21 mouse cellular contexts compared by ENCODE assay signal in genomic region chr5:14360446-14360845, GRCm38 (mm10).
A peak's percentile ranks its signal among the peaks of the same experiment; 100 is the strongest.
DNase-seq lines count a peak whose midpoint lies in the region; ATAC-seq and TF ChIP-seq lines count a peak whose summit lies in the region.
"Had no signal": no experiment of that assay in that cellular context is flagged by ENCODE, and none has a peak within 500 bp of the region (broad histone marks: within the 10 kb centered on the region; RNA-seq: fewer than 3 reads in every experiment).

No protein-coding gene starts in this region.

- no peak for ATAC-seq in embryonic facial prominence, embryonic 11.5 days (replicated peaks; ENCODE audit: insufficient number of reproducible peaks, low FRiP score, low TSS enrichment, low read depth)
- ATAC-seq in forebrain, embryonic 16.5 days = no peak
- ATAC-seq: CD4-positive, CD25-positive, alpha-beta regulatory T cell, adult 4 months; forebrain, embryonic 15.5 days; intestine, embryonic 15.5 days had no signal

- no peaks in the 10 kb centered on the region for H3K79me2 ChIP-seq in MEL (ENCODE audit: control insufficient read depth, insufficient read depth, low read length, poor library complexity)

- H3K4me3 ChIP-seq in embryonic facial prominence, embryonic 11.5 days (ENCODE audit: low read depth, low read length) = no peak overlapping the region
- H3K4me3 ChIP-seq in embryonic facial prominence, embryonic 10.5 days = no peak overlapping the region
- no peak overlapping the region for H3K4me3 ChIP-seq in MEL (ENCODE audit: control insufficient read depth in 1 of 2, insufficient read depth in 1 of 2, low read depth in 2 of 2, low read length in 2 of 2)
- no peak overlapping the region for H3K4me3 ChIP-seq in forebrain, embryonic 16.5 days (replicated peaks; ENCODE audit: low read length)
- H3K4me3 ChIP-seq: forebrain, embryonic 15.5 days; heart, embryonic 12.5 days; hindbrain, embryonic 10.5 days; intestine, embryonic 15.5 days had no signal

- TF ChIP-seq RAD21 in MEL (IDR thresholded peaks at IDR 0.05; ENCODE audit: low read depth, low read length) = no peak

- H3K9me3 ChIP-seq in embryonic facial prominence, embryonic 11.5 days (replicated peaks; ENCODE audit: control insufficient read depth, low read length) = no peaks in the 10 kb centered on the region
- 0 out of 2 replicates have a peak, but pooled peaks cover under 1% of the 10 kb centered on the region for H3K9me3 ChIP-seq in embryonic facial prominence, embryonic 10.5 days
- no peaks in the 10 kb centered on the region for H3K9me3 ChIP-seq in MEL (replicated peaks; ENCODE audit: insufficient read depth, low read length)
- H3K9me3 ChIP-seq in forebrain, embryonic 16.5 days (ENCODE audit: control insufficient read depth, low read length) = no peaks in the 10 kb centered on the region
- H3K9me3 ChIP-seq: forebrain, embryonic 15.5 days; G1E; hindbrain, embryonic 10.5 days; intestine, embryonic 15.5 days had no signal

- 75% methylated on average over 1 of the region's 1 CpGs for WGBS in embryonic facial prominence, embryonic 11.5 days
- 59% methylated on average over 1 of the region's 1 CpGs for WGBS in embryonic facial prominence, embryonic 10.5 days
- WGBS in forebrain, embryonic 16.5 days = 56% methylated on average over 1 of the region's 1 CpGs

- H3K9ac ChIP-seq in embryonic facial prominence, embryonic 11.5 days (replicated peaks; ENCODE audit: low read length) = no peak overlapping the region
- H3K9ac ChIP-seq in MEL (ENCODE audit: control insufficient read depth, low read depth, low read length, poor library complexity, severe bottlenecking) = no peak overlapping the region
- H3K9ac ChIP-seq in forebrain, embryonic 16.5 days (replicated peaks; ENCODE audit: low read depth, low read length) = no peak overlapping the region
- H3K9ac ChIP-seq: forebrain, embryonic 15.5 days; heart, embryonic 12.5 days; hindbrain, embryonic 14.5 days; intestine, embryonic 15.5 days had no signal

- TF ChIP-seq CTCF in MEL (IDR thresholded peaks at IDR 0.05 in 2 of 3, conservative IDR thresholded peaks at IDR 0.05 in 1 of 3; ENCODE audit: control insufficient read depth in 1 of 3, insufficient read depth in 1 of 3, low read depth in 2 of 3, low read length in 3 of 3, poor library complexity in 1 of 3, severe bottlenecking in 1 of 3) = no peak

- H3K4me2 ChIP-seq in embryonic facial prominence, embryonic 11.5 days (ENCODE audit: low read depth, low read length) = no peak overlapping the region
- no peak overlapping the region for H3K4me2 ChIP-seq in forebrain, embryonic 16.5 days (ENCODE audit: low read length)
- H3K4me2 ChIP-seq: forebrain, embryonic 15.5 days; heart, embryonic 12.5 days; hindbrain, embryonic 14.5 days; intestine, embryonic 15.5 days had no signal

- peak; percentile 53 for DNase-seq in embryonic facial prominence, embryonic 11.5 days (ENCODE audit: low spot score)
- DNase-seq in embryonic facial prominence, embryonic 10.5 days (ENCODE audit: low spot score) = no peak
- DNase-seq in 3T3-L1 (ENCODE audit: low read depth, low spot score) = peak; percentile 19
- DNase-seq in MEL (ENCODE audit: low read depth, low spot score) = peak; percentile 46
- peak; percentile 8 for DNase-seq in forelimb bud, embryonic 11.5 days (ENCODE audit: low read depth, low spot score)
- DNase-seq in ovary, adult 18-20 months (ENCODE audit: low spot score) = no peak
- DNase-seq: adrenal gland, adult 2 months; adrenal gland, postnatal 25 days; B cell, adult 2 months; cerebellum, adult 18-20 months; cerebellum, adult 9-11 months; cerebellum, postnatal 36 days; gastrocnemius, postnatal 14 days had no signal

- H3K27ac ChIP-seq in embryonic facial prominence, embryonic 11.5 days (replicated peaks; ENCODE audit: low read depth, low read length) = no peak overlapping the region
- no peak overlapping the region for H3K27ac ChIP-seq in embryonic facial prominence, embryonic 10.5 days (replicated peaks)
- no peak overlapping the region for H3K27ac ChIP-seq in MEL (ENCODE audit: control insufficient read depth, low read depth, low read length)
- H3K27ac ChIP-seq in forebrain, embryonic 16.5 days (ENCODE audit: low read length) = no peak overlapping the region
- H3K27ac ChIP-seq: forebrain, embryonic 15.5 days; hindbrain, embryonic 10.5 days; hindbrain, embryonic 14.5 days; intestine, embryonic 15.5 days had no signal

- TF ChIP-seq POLR2A in MEL (IDR thresholded peaks at IDR 0.05; ENCODE audit: control insufficient read depth in 1 of 2, insufficient read depth in 1 of 2, low read depth in 1 of 2, low read length in 2 of 2, poor library complexity in 1 of 2) = no peak

- no peaks in the 10 kb centered on the region for H3K4me1 ChIP-seq in embryonic facial prominence, embryonic 11.5 days (ENCODE audit: control insufficient read depth, insufficient read depth, low read length)
- no peaks in the 10 kb centered on the region for H3K4me1 ChIP-seq in embryonic facial prominence, embryonic 10.5 days
- H3K4me1 ChIP-seq in MEL (ENCODE audit: control insufficient read depth in 1 of 2, insufficient read depth in 2 of 2, low read length in 2 of 2) = no peaks in the 10 kb centered on the region
- H3K4me1 ChIP-seq in forebrain, embryonic 16.5 days (replicated peaks; ENCODE audit: control insufficient read depth, insufficient read depth, low read length) = no peaks in the 10 kb centered on the region
- H3K4me1 ChIP-seq: forebrain, embryonic 15.5 days; heart, embryonic 12.5 days; hindbrain, embryonic 10.5 days; intestine, embryonic 15.5 days had no signal

- H3K27me3 ChIP-seq in embryonic facial prominence, embryonic 11.5 days (ENCODE audit: control insufficient read depth, insufficient read depth, low read length) = no peaks in the 10 kb centered on the region
- H3K27me3 ChIP-seq in embryonic facial prominence, embryonic 10.5 days (replicated peaks; ENCODE audit: low read depth, poor library complexity, severe bottlenecking) = no peaks in the 10 kb centered on the region
- no peaks in the 10 kb centered on the region for H3K27me3 ChIP-seq in MEL (ENCODE audit: control insufficient read depth in 1 of 2, insufficient read depth in 2 of 2, low read length in 2 of 2)
- H3K27me3 ChIP-seq in forebrain, embryonic 16.5 days (replicated peaks; ENCODE audit: control insufficient read depth, insufficient read depth, low read length) = no peaks in the 10 kb centered on the region
- H3K27me3 ChIP-seq: forebrain, embryonic 15.5 days; heart, embryonic 12.5 days; intestine, embryonic 15.5 days had no signal

- TF ChIP-seq EP300 in MEL (IDR thresholded peaks at IDR 0.05; ENCODE audit: low read depth in 1 of 2, low read length in 2 of 2) = no peak

- no peaks in the 10 kb centered on the region for H3K36me3 ChIP-seq in embryonic facial prominence, embryonic 11.5 days (replicated peaks; ENCODE audit: control insufficient read depth, insufficient read depth, low read depth, low read length)
- H3K36me3 ChIP-seq in embryonic facial prominence, embryonic 10.5 days (replicated peaks) = no peaks in the 10 kb centered on the region
- no peaks in the 10 kb centered on the region for H3K36me3 ChIP-seq in MEL (ENCODE audit: control insufficient read depth in 1 of 2, insufficient read depth in 2 of 2, low read length in 2 of 2)
- no peaks in the 10 kb centered on the region for H3K36me3 ChIP-seq in forebrain, embryonic 16.5 days (ENCODE audit: control insufficient read depth, insufficient read depth)
- H3K36me3 ChIP-seq: forebrain, embryonic 15.5 days; G1E; heart, embryonic 12.5 days; hindbrain, embryonic 10.5 days; intestine, embryonic 15.5 days had no signal

TF ChIP-seq in MEL, 35 proteins besides CTCF, POLR2A, EP300 and RAD21:
- TF ChIP-seq CHD1 (IDR thresholded peaks at IDR 0.05; ENCODE audit: low read depth, low read length) = no peak
- no peak for TF ChIP-seq ZKSCAN1 (IDR thresholded peaks at IDR 0.05; ENCODE audit: low read depth, low read length)
- TF ChIP-seq USF2 (IDR thresholded peaks at IDR 0.05; ENCODE audit: borderline replicate concordance in 1 of 2, insufficient read depth in 1 of 2, low read depth in 1 of 2, low read length in 2 of 2) = no peak
- no peak for TF ChIP-seq NELFE (IDR thresholded peaks at IDR 0.05; ENCODE audit: low read depth, low read length)
- TF ChIP-seq TCF12 (IDR thresholded peaks at IDR 0.05; ENCODE audit: low read depth, low read length) = no peak
- no peak for TF ChIP-seq MYC (IDR thresholded peaks at IDR 0.05; ENCODE audit: low read depth, low read length)
- no peak for TF ChIP-seq ETS1 (IDR thresholded peaks at IDR 0.05; ENCODE audit: low read depth, low read length)
- no peak for TF ChIP-seq KAT2A (conservative IDR thresholded peaks at IDR 0.05; ENCODE audit: low read depth, low read length)
- TF ChIP-seq MXI1 (IDR thresholded peaks at IDR 0.05; ENCODE audit: low read depth, low read length) = no peak
TF ChIP-seq in MEL: peak in this region for 0.

Comparison
In these comparisons a context has a peak if more than half of its experiments do, and no peak if none do; other contexts are left out.
1. DNase-seq: peak in embryonic facial prominence, embryonic 11.5 days (single experiment), 3T3-L1 (single experiment), MEL (single experiment) and forelimb bud, embryonic 11.5 days (single experiment); none in embryonic facial prominence, embryonic 10.5 days (single experiment) and ovary, adult 18-20 months (single experiment).